Mouse (Mus musculus): ENCODE measurements around the gene Acpp. TPM values are rescaled to one million over a fixed set of nuclear protein-coding genes. Genes with fewer than 3 reads are reported as not detected.

Gene Acpp
- polyA plus RNA-seq, 1 experiment = 2.2 TPM

DNA sequence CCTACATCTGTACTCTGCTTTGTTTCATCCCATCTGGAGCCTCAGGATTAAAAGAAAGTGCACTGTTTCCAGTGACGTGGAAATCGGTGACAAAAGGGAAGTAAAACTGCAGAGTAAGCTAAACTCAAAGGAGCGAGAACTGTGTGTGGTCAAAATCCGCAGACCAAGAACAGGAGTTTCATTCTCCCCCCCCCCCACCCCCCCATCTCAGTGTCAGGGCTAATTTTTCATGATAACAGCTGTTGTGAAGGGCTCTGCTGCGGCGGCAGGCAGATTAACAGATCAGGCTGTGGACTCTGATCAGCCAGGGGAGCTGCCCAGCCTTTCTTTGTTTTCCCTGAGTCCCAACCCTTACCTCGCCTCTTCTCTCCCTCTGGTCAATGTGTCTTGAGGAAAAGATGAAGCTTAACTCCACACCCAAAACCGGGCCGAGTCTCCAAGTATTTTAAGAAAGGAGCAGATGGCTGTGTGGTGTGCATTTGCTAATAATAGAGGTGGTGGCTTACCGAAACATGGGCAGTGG is 68.1 kb downstream of the Acpp start:
- no peak for TF ChIP-seq POLR2A (IDR thresholded peaks at IDR 0.05; ENCODE audit: low read depth, low read length)
- no peak for TF ChIP-seq CTCF (IDR thresholded peaks at IDR 0.05; ENCODE audit: extremely low read depth, insufficient read depth, insufficient read length, insufficient replicate concordance)
- DNase-seq (ENCODE audit: low read depth in 1 of 2, low spot score in 2 of 2) = no peak
- H3K27ac ChIP-seq (ENCODE audit: insufficient read depth, low read length) = no peak overlapping the region
- no peak overlapping the region for H3K4me3 ChIP-seq (ENCODE audit: extremely low read depth, insufficient read depth, insufficient read length)
- WGBS = 7% methylated on average over 10 of the region's 10 CpGs
- H3K36me3 ChIP-seq (ENCODE audit: control insufficient read depth, insufficient read depth, low read length) = no peaks in the 10 kb centered on the region
- no peaks in the 10 kb centered on the region; the same call in 1 of the 2 replicates for H3K4me1 ChIP-seq (ENCODE audit: control insufficient read depth, insufficient read depth, insufficient read length)
- no peaks in the 10 kb centered on the region for H3K27me3 ChIP-seq (ENCODE audit: control insufficient read depth, insufficient read depth, low read length)

DNA sequence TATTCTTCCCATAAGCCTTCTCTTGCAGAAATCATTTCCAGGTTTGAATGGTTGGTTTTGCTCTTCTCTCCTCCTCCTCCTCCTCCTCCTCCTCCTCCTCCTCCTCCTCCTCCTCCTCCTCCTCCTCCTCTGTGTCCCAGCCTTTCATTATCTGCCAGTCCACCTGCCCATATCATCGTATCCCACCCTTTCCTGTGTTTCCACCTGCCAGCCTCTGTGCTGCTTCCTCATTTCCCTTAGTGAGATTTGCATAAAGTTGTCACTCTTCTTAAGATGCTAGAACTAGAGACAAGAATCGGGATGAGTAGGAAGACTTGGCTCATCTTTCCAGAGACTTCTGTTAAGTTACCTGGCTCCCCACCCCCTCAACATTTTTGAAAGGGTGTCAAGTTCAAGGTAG is 73.0 kb downstream of the Acpp start:
- H3K4me1 ChIP-seq (ENCODE audit: control insufficient read depth, insufficient read depth, insufficient read length) = peaks cover 2% of the 10 kb centered on the region; the same call in 1 of the 2 replicates
- DNase-seq (ENCODE audit: low read depth in 1 of 2, low spot score in 2 of 2) = no peak
- no peak for TF ChIP-seq POLR2A (IDR thresholded peaks at IDR 0.05; ENCODE audit: low read depth, low read length)
- TF ChIP-seq CTCF (IDR thresholded peaks at IDR 0.05; ENCODE audit: extremely low read depth, insufficient read depth, insufficient read length, insufficient replicate concordance) = no peak
- H3K36me3 ChIP-seq (ENCODE audit: control insufficient read depth, insufficient read depth, low read length) = no peaks in the 10 kb centered on the region
- 19% methylated on average over 2 of the region's 2 CpGs for WGBS
- H3K27me3 ChIP-seq (ENCODE audit: control insufficient read depth, insufficient read depth, low read length) = no peaks in the 10 kb centered on the region
- no peak overlapping the region for H3K27ac ChIP-seq (ENCODE audit: insufficient read depth, low read length)
- H3K4me3 ChIP-seq (ENCODE audit: extremely low read depth, insufficient read depth, insufficient read length) = no peak overlapping the region

DNA sequence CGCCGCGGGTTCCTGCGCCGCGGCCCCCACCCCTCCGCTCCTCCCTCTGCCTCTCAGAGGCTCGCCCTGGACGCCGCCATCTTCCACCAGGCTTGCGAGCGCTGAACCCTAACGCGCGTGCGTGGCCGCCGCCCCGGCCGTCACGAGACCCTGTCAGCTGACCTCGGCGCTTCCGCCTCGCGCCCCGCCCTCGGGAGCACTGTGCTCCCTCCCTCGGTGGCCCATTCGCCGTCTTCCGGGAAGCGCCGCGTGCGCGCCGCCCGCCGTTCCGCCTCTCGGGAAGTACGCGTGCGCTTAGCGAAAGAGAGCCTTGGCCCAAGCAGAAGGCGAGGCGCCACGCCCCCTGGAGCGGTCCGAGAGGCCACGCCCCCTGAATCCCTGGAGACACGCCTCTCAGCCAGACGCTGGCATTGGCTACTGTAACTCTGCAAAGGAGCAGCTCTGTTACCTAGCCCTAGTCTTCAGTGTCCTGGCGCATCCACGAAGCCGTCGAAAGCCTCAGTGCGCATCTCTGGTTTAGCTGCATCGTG is 74.7 kb downstream of the Acpp start, which contains the start of gene Dnajc13:
Dnajc13 (minus strand) TSS at position 108 of the 530 bp plus-strand sequence.
- whole genome bisulfite sequencing = under 1% methylated on average over 58 of the region's 60 CpGs
- H3K4me1 ChIP-seq (ENCODE audit: control insufficient read depth, insufficient read depth, insufficient read length) = peaks cover 2% of the 10 kb centered on the region; the same call in 1 of the 2 replicates
- peak within 1 kb of the TSS; percentile 88 for H3K4me3 ChIP-seq (ENCODE audit: extremely low read depth, insufficient read depth, insufficient read length)
- DNase-seq (ENCODE audit: low read depth in 1 of 2, low spot score in 2 of 2) = peak; percentile 93 to 98
- H3K27ac ChIP-seq (ENCODE audit: insufficient read depth, low read length) = peak within 1 kb of the TSS; percentile 73
- H3K36me3 ChIP-seq (ENCODE audit: control insufficient read depth, insufficient read depth, low read length) = no peaks in the 10 kb centered on the region
- no peaks in the 10 kb centered on the region for H3K27me3 ChIP-seq (ENCODE audit: control insufficient read depth, insufficient read depth, low read length)
- no peak for TF ChIP-seq CTCF (IDR thresholded peaks at IDR 0.05; ENCODE audit: extremely low read depth, insufficient read depth, insufficient read length, insufficient replicate concordance)
- TF ChIP-seq POLR2A (IDR thresholded peaks at IDR 0.05; ENCODE audit: low read depth, low read length) = peak; percentile 59

DNA sequence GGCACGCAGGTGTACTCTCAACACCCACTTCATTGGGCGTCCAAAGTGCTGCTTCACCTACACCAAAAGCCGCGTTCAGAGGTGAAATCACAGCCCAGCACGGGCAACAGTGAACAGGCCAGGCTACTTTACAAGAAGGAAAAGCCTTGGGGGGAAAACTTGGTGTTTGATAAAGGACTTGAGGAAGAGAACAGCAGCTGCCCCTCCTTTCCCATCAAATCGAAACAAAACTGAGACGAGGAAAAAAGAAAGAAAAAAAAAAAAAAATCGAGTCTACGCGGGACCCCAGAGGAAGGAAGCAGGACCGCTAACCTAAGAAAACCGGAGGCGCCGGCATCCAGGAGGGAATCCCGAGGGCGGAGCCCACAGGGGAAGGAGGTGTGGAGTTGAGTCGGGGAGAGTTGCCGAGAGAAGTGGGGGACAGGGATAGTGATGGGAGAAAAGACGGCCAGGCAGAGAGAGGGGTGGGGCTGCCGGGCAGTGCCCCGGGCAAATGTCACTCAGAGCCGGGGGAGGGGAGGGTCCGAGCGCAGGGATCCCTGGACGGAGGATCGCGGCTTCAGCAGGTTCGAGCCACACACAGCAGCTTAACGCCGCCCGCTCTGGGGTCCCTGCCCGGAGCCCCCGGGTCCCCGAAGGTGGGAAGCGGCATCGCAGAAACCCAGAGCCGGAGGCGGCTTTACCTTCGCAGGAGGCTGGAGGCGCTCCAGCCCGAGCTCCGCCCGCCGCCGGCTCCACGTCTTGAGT is 75.4 kb downstream of the Acpp start:
- Histone ChIP-seq H3K4me3 (ENCODE audit: extremely low read depth, insufficient read depth, insufficient read length) (peak overlapping the region; percentile 88), H3K4me1 (ENCODE audit: control insufficient read depth, insufficient read depth, insufficient read length) (peaks cover 2% of the 10 kb centered on the region; the same call in 1 of the 2 replicates), H3K36me3 (ENCODE audit: control insufficient read depth, insufficient read depth, low read length) (no peaks in the 10 kb centered on the region), H3K27me3 (ENCODE audit: control insufficient read depth, insufficient read depth, low read length) (no peaks in the 10 kb centered on the region), H3K27ac (ENCODE audit: insufficient read depth, low read length) (peak overlapping the region; percentile 73)
- WGBS = under 1% methylated on average over 45 of the region's 46 CpGs
- no peak for DNase-seq (ENCODE audit: low read depth in 1 of 2, low spot score in 2 of 2)
- TF ChIP-seq POLR2A (IDR thresholded peaks at IDR 0.05; ENCODE audit: low read depth, low read length) (no peak), CTCF (IDR thresholded peaks at IDR 0.05; ENCODE audit: extremely low read depth, insufficient read depth, insufficient read length, insufficient replicate concordance) (no peak)

DNA sequence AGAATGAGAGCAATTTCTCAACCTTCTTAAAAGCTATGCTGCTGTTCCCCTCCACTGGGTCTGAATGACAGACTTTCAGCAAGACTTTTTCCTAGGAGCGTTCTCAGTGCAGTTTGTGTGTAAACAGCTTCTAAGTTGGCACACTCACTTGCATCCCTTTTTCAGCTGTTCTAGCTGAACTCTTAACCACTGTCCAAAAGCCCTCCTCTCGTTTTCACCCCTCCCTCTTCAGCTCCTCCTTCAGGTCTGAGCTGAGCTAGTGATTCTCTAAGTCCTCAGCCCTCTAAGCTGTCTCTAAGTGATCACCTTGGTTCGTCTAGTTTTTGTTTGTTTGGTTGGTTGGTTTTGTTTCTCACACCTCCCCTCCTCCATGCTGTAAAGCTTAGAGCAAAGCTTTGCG is 77.2 kb downstream of the Acpp start:
- 69% methylated on average over 4 of the region's 4 CpGs for WGBS
- no peak for TF ChIP-seq CTCF (IDR thresholded peaks at IDR 0.05; ENCODE audit: extremely low read depth, insufficient read depth, insufficient read length, insufficient replicate concordance)
- TF ChIP-seq POLR2A (IDR thresholded peaks at IDR 0.05; ENCODE audit: low read depth, low read length) = no peak
- Histone ChIP-seq H3K27me3 (ENCODE audit: control insufficient read depth, insufficient read depth, low read length) (no peaks in the 10 kb centered on the region), H3K4me1 (ENCODE audit: control insufficient read depth, insufficient read depth, insufficient read length) (peaks cover 2% of the 10 kb centered on the region; the same call in 1 of the 2 replicates), H3K36me3 (ENCODE audit: control insufficient read depth, insufficient read depth, low read length) (no peaks in the 10 kb centered on the region), H3K4me3 (ENCODE audit: extremely low read depth, insufficient read depth, insufficient read length) (no peak overlapping the region), H3K27ac (ENCODE audit: insufficient read depth, low read length) (no peak overlapping the region)
- DNase-seq (ENCODE audit: low read depth in 1 of 2, low spot score in 2 of 2) = no peak

DNA sequence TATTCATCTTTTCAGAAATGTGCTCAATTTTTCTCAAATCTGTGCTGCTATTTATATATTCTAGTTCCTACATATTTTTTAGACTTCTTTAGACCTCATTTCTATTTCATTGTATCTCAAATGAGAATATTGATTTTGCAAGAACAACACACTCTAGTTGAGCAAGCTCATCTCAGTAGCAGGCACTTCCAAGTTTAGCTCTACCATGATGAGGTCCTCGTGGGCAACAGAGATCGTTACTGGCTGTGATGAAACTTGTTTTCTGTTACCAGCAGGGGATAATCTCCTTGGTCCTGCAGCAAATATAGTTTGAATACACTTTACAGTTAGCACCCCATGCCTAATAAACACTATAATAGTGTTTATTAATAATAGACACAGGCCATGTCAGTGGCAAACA is 81.5 kb downstream of the Acpp start:
- no peaks in the 10 kb centered on the region for H3K27me3 ChIP-seq (ENCODE audit: control insufficient read depth, insufficient read depth, low read length)
- no peaks in the 10 kb centered on the region for H3K36me3 ChIP-seq (ENCODE audit: control insufficient read depth, insufficient read depth, low read length)
- H3K27ac ChIP-seq (ENCODE audit: insufficient read depth, low read length) = no peak overlapping the region
- H3K4me3 ChIP-seq (ENCODE audit: extremely low read depth, insufficient read depth, insufficient read length) = no peak overlapping the region
- H3K4me1 ChIP-seq (ENCODE audit: control insufficient read depth, insufficient read depth, insufficient read length) = peaks cover 2% of the 10 kb centered on the region; the same call in 1 of the 2 replicates
- no peak for DNase-seq (ENCODE audit: low read depth in 1 of 2, low spot score in 2 of 2)
- no peak for TF ChIP-seq POLR2A (IDR thresholded peaks at IDR 0.05; ENCODE audit: low read depth, low read length)
- no peak for TF ChIP-seq CTCF (IDR thresholded peaks at IDR 0.05; ENCODE audit: extremely low read depth, insufficient read depth, insufficient read length, insufficient replicate concordance)
- 81% methylated on average over 2 of the region's 2 CpGs for WGBS
